Mouse (Mus musculus): ENCODE results near the gene Scd2. TPM values are rescaled to one million over a fixed set of nuclear protein-coding genes. Genes with fewer than 3 reads are reported as not detected.
A peak's percentile ranks its signal among the peaks of the same experiment; 100 is the strongest.

Gene Scd2
- polyA plus RNA-seq, 1 experiment from 2014 or later, result 29.5 TPM

GRCm38 (mm10) chr19:44314327-44314759, 20.9 kb downstream of the Scd2 start:
- H3K36me3 ChIP-seq (ENCODE audit: control insufficient read depth, insufficient read depth, low read length), result no peaks in the 10 kb centered on the region
- WGBS, result under 1% methylated on average over 18 of the region's 18 CpGs
- no peaks in the 10 kb centered on the region for H3K27me3 ChIP-seq (ENCODE audit: control insufficient read depth, insufficient read depth, low read length)
- H3K4me2 ChIP-seq (replicated peaks; ENCODE audit: low read depth), result peak overlapping the region; percentile 70
- peak overlapping the region; percentile 88 for H3K27ac ChIP-seq (replicated peaks)
- DNase-seq (ENCODE audit: low spot score) (peak; percentile 88), ATAC-seq (ENCODE audit: low FRiP score, low TSS enrichment) (peak; percentile 95)
- H3K9ac ChIP-seq (ENCODE audit: low read length), result peak overlapping the region; percentile 67
- H3K4me1 ChIP-seq (replicated peaks; ENCODE audit: control insufficient read depth, insufficient read depth), result no peaks in the 10 kb centered on the region; the same call in 1 of the 2 replicates
- peak overlapping the region; percentile 51 for H3K4me3 ChIP-seq (ENCODE audit: low read depth, low read length)
- H3K9me3 ChIP-seq (ENCODE audit: control insufficient read depth, low read length), result no peaks in the 10 kb centered on the region
- no peak for TF ChIP-seq CTCF (IDR thresholded peaks at IDR 0.05; ENCODE audit: low read depth)
- TF ChIP-seq EP300 (optimal IDR thresholded peaks at IDR 0.05), result no peak

- Histone ChIP-seq H3K36me3 (ENCODE audit: control insufficient read depth, insufficient read depth, low read length) (no peaks in the 10 kb centered on the region), H3K4me3 (ENCODE audit: low read depth, low read length) (peak overlapping the region; percentile 51), H3K27me3 (ENCODE audit: control insufficient read depth, insufficient read depth, low read length) (no peaks in the 10 kb centered on the region), H3K9me3 (ENCODE audit: control insufficient read depth, low read length) (no peaks in the 10 kb centered on the region), H3K4me2 (replicated peaks; ENCODE audit: low read depth) (peak overlapping the region; percentile 70), H3K9ac (ENCODE audit: low read length) (peak overlapping the region; percentile 67), H3K27ac (replicated peaks) (peak overlapping the region; percentile 88), H3K4me1 (replicated peaks; ENCODE audit: control insufficient read depth, insufficient read depth) (no peaks in the 10 kb centered on the region; the same call in 1 of the 2 replicates)
- DNase-seq (ENCODE audit: low spot score) (peak; percentile 51), ATAC-seq (ENCODE audit: low FRiP score, low TSS enrichment) (peak; percentile 77)
- TF ChIP-seq CTCF (IDR thresholded peaks at IDR 0.05; ENCODE audit: low read depth), result no peak
- no peak for TF ChIP-seq EP300 (optimal IDR thresholded peaks at IDR 0.05)
- WGBS, result 1% methylated on average over 11 of the region's 11 CpGs
Measured at GRCm38 (mm10) chr19:44314871-44315414, 21.5 kb downstream of the Scd2 start.

- Histone ChIP-seq H3K27ac (replicated peaks) (no peak overlapping the region), H3K4me2 (replicated peaks; ENCODE audit: low read depth) (no peak overlapping the region), H3K9ac (ENCODE audit: low read length) (no peak overlapping the region), H3K27me3 (ENCODE audit: control insufficient read depth, insufficient read depth, low read length) (no peaks in the 10 kb centered on the region), H3K4me3 (ENCODE audit: low read depth, low read length) (no peak overlapping the region), H3K4me1 (replicated peaks; ENCODE audit: control insufficient read depth, insufficient read depth) (no peaks in the 10 kb centered on the region; the same call in 1 of the 2 replicates), H3K9me3 (ENCODE audit: control insufficient read depth, low read length) (no peaks in the 10 kb centered on the region), H3K36me3 (ENCODE audit: control insufficient read depth, insufficient read depth, low read length) (no peaks in the 10 kb centered on the region)
- 66% methylated on average over 5 of the region's 5 CpGs for WGBS
- ATAC-seq (ENCODE audit: low FRiP score, low TSS enrichment), result no peak
- peak; percentile 10 for DNase-seq (ENCODE audit: low spot score)
- TF ChIP-seq EP300 (optimal IDR thresholded peaks at IDR 0.05), result no peak
- no peak for TF ChIP-seq CTCF (IDR thresholded peaks at IDR 0.05; ENCODE audit: low read depth)
Measured at GRCm38 (mm10) chr19:44316752-44317315, 23.4 kb downstream of the Scd2 start.

- 68% methylated on average over 5 of the region's 5 CpGs for WGBS
Measured at GRCm38 (mm10) chr19:44317391-44317790, 23.9 kb downstream of the Scd2 start.

GRCm38 (mm10) chr19:44318545-44318944, 25.1 kb downstream of the Scd2 start:
- H3K4me2 ChIP-seq (replicated peaks; ENCODE audit: low read depth), result no peak overlapping the region
- ATAC-seq (ENCODE audit: low FRiP score, low TSS enrichment) (no peak), DNase-seq (ENCODE audit: low spot score) (peak; percentile 1)
- H3K27ac ChIP-seq (replicated peaks), result no peak overlapping the region
- no peak overlapping the region for H3K9ac ChIP-seq (ENCODE audit: low read length)
- no peaks in the 10 kb centered on the region for H3K9me3 ChIP-seq (ENCODE audit: control insufficient read depth, low read length)
- TF ChIP-seq EP300 (optimal IDR thresholded peaks at IDR 0.05) (no peak), CTCF (IDR thresholded peaks at IDR 0.05; ENCODE audit: low read depth) (peak; percentile 39)
- no peaks in the 10 kb centered on the region for H3K4me1 ChIP-seq (replicated peaks; ENCODE audit: control insufficient read depth, insufficient read depth)
- H3K4me3 ChIP-seq (ENCODE audit: low read depth, low read length), result no peak overlapping the region
- H3K27me3 ChIP-seq (ENCODE audit: control insufficient read depth, insufficient read depth, low read length), result no peaks in the 10 kb centered on the region
- H3K36me3 ChIP-seq (ENCODE audit: control insufficient read depth, insufficient read depth, low read length), result no peaks in the 10 kb centered on the region

More at GRCm38 (mm10) chr19:44317391-44317790, 23.9 kb downstream of the Scd2 start:
- H3K4me3 ChIP-seq (ENCODE audit: low read depth, low read length), result no peak overlapping the region
- no peaks in the 10 kb centered on the region for H3K27me3 ChIP-seq (ENCODE audit: control insufficient read depth, insufficient read depth, low read length)
- no peak overlapping the region for H3K4me2 ChIP-seq (replicated peaks; ENCODE audit: low read depth)
- H3K4me1 ChIP-seq (replicated peaks; ENCODE audit: control insufficient read depth, insufficient read depth), result no peaks in the 10 kb centered on the region
- no peak overlapping the region for H3K9ac ChIP-seq (ENCODE audit: low read length)
- ATAC-seq (ENCODE audit: low FRiP score, low TSS enrichment) (no peak), DNase-seq (ENCODE audit: low spot score) (peak; percentile 9)
- no peaks in the 10 kb centered on the region for H3K9me3 ChIP-seq (ENCODE audit: control insufficient read depth, low read length)
- no peak overlapping the region for H3K27ac ChIP-seq (replicated peaks)
- TF ChIP-seq CTCF (IDR thresholded peaks at IDR 0.05; ENCODE audit: low read depth), result no peak
- no peak for TF ChIP-seq EP300 (optimal IDR thresholded peaks at IDR 0.05)
- H3K36me3 ChIP-seq (ENCODE audit: control insufficient read depth, insufficient read depth, low read length), result no peaks in the 10 kb centered on the region

- Histone ChIP-seq H3K4me1 (replicated peaks; ENCODE audit: control insufficient read depth, insufficient read depth) (no peaks in the 10 kb centered on the region), H3K4me2 (replicated peaks; ENCODE audit: low read depth) (no peak overlapping the region), H3K27me3 (ENCODE audit: control insufficient read depth, insufficient read depth, low read length) (no peaks in the 10 kb centered on the region), H3K9ac (ENCODE audit: low read length) (no peak overlapping the region), H3K9me3 (ENCODE audit: control insufficient read depth, low read length) (no peaks in the 10 kb centered on the region), H3K27ac (replicated peaks) (no peak overlapping the region), H3K36me3 (ENCODE audit: control insufficient read depth, insufficient read depth, low read length) (no peaks in the 10 kb centered on the region), H3K4me3 (ENCODE audit: low read depth, low read length) (no peak overlapping the region)
- DNase-seq (ENCODE audit: low spot score) (no peak), ATAC-seq (ENCODE audit: low FRiP score, low TSS enrichment) (no peak)
- TF ChIP-seq EP300 (optimal IDR thresholded peaks at IDR 0.05) (no peak), CTCF (IDR thresholded peaks at IDR 0.05; ENCODE audit: low read depth) (no peak)
- WGBS, result 86% methylated on average over 3 of the region's 3 CpGs
Measured at GRCm38 (mm10) chr19:44320316-44320715, 26.8 kb downstream of the Scd2 start.
